Mouse (Mus musculus) forebrain, embryonic 16.5 days (tissue): Measurements from ENCODE around the gene Wnt10a. TPM values are rescaled to one million over a fixed set of nuclear protein-coding genes. Genes with fewer than 3 reads are reported as not detected.

Source experiments
- ATAC-seq: fragments of 200-750 bp; cut with Nextera tagmentation; 2 replicates; pipeline ENCODE4 v1.8.0; 2017; ENCODE audit warnings: mild to moderate bottlenecking, moderate library complexity
- H3K27ac ChIP-seq: fragments of 300-500 bp; sonication (generic); 2 replicates; pipeline ENCODE4 v1.5.1; 2014; ENCODE audit warnings: low read length, control low read depth
- H3K27me3 ChIP-seq: fragments of 300-500 bp; sonication (generic); replicated peaks from 2 replicates; pipeline ENCODE4 v1.6.1; 2014; ENCODE audit warnings: low read length; ENCODE audit not compliant: control insufficient read depth, insufficient read depth
- H3K36me3 ChIP-seq: fragments of 300-500 bp; sonication (generic); 2 replicates; pipeline ENCODE4 v1.6.1; 2014; ENCODE audit not compliant: control insufficient read depth, insufficient read depth
- H3K4me1 ChIP-seq: fragments of 300-500 bp; sonication (generic); replicated peaks from 2 replicates; pipeline ENCODE4 v1.6.1; 2014; ENCODE audit warnings: low read length; ENCODE audit not compliant: control insufficient read depth, insufficient read depth
- H3K4me2 ChIP-seq: fragments of 300-500 bp; sonication (generic); 2 replicates; pipeline ENCODE4 v1.6.1; 2014; ENCODE audit warnings: mild to moderate bottlenecking, low read length, control low read depth
- H3K4me3 ChIP-seq: fragments of 300-500 bp; sonication (generic); replicated peaks from 2 replicates; pipeline ENCODE4 v1.5.1; 2014; ENCODE audit warnings: mild to moderate bottlenecking, low read length, control low read depth
- H3K9ac ChIP-seq: fragments of 300-500 bp; sonication (generic); replicated peaks from 2 replicates; pipeline ENCODE4 v1.6.1; 2014; ENCODE audit warnings: low read depth, low read length, control low read depth
- H3K9me3 ChIP-seq: fragments of 300-500 bp; sonication (generic); 2 replicates; pipeline ENCODE4 v1.6.1; 2016; ENCODE audit warnings: low read length; ENCODE audit not compliant: control insufficient read depth
- WGBS: fragments of 180-500 bp; shearing (Covaris S2); extraction: QIAGEN DNeasy Blood & Tissue Kit; methylation state at CpG from one replicate; pipeline ENCODE4 v1.1.7; 2014; 5-methylcytosine and 5-hydroxymethylcytosine counted together
- polyA plus RNA-seq: library from polyadenylated mRNA; unstranded; fragments of >200 nt; fragmentation: Nextera tagmentation; extraction: Ambion mirVana; gene quantifications from 2 replicates; pipeline ENCODE4 v1.2.1, GENCODE M21; 2015

The Wnt10a gene
- polyA plus RNA-seq, 1 experiment from 2014 or later, result 0.46 TPM

- Histone ChIP-seq H3K4me2 (no peak overlapping the region), H3K27ac (no peak overlapping the region), H3K4me3 (no peak overlapping the region), H3K9me3 (no peaks in the 10 kb centered on the region), H3K9ac (no peak overlapping the region), H3K27me3 (peaks cover 19% of the 10 kb centered on the region), H3K36me3 (no peaks in the 10 kb centered on the region), H3K4me1 (peaks cover 20% of the 10 kb centered on the region)
- ATAC-seq, result no peak
- WGBS, result 7% methylated on average over 6 of the region's 6 CpGs
Measured at GRCm38 (mm10) chr1:74851001-74851775, 59.9 kb downstream of the Wnt10a start.

Other genes starting within 250 kb of the Wnt10a start
- gene Plcd4, start 248.6 kb upstream of the Wnt10a start, polyA plus RNA-seq, result 4.0 and 4.8 TPM in 2 replicates
- gene Usp37, start 247.2 kb upstream of the Wnt10a start, polyA plus RNA-seq, result 35.9 and 38.7 TPM in 2 replicates
- 9.7 and 10.3 TPM in 2 replicates for gene Zfp142, start 203.3 kb upstream of the Wnt10a start, polyA plus RNA-seq
- gene Bcs1l, start 203.2 kb upstream of the Wnt10a start, polyA plus RNA-seq, result 25.3 and 25.9 TPM in 2 replicates
- gene Rnf25, start 190.1 kb upstream of the Wnt10a start, polyA plus RNA-seq, result 39.4 and 44.3 TPM in 2 replicates
- gene Stk36, start 190.1 kb upstream of the Wnt10a start, polyA plus RNA-seq, result 28.1 and 31.1 TPM in 2 replicates
- 16.6 and 16.7 TPM in 2 replicates for gene Ttll4, start 129.8 kb upstream of the Wnt10a start, polyA plus RNA-seq
- gene Cyp27a1, start 77.9 kb upstream of the Wnt10a start, polyA plus RNA-seq, result 0.94 and 1.7 TPM in 2 replicates
- gene Prkag3, start 42.3 kb upstream of the Wnt10a start, polyA plus RNA-seq, result not detected in 2 replicates
- gene Wnt6, start 19.6 kb upstream of the Wnt10a start, polyA plus RNA-seq, result 3.6 and 4.5 TPM in 2 replicates
- gene Cdk5r2, start 63.4 kb downstream of the Wnt10a start, polyA plus RNA-seq, result 2.2 and 2.8 TPM in 2 replicates
- gene Fev, start 93.9 kb downstream of the Wnt10a start, polyA plus RNA-seq, result not detected in 2 replicates
- not detected in 2 replicates for gene Cryba2, start 101.6 kb downstream of the Wnt10a start, polyA plus RNA-seq
- gene Cfap65, start 144.1 kb downstream of the Wnt10a start, polyA plus RNA-seq, result 0.39 and 0.45 TPM in 2 replicates
- 0.16 TPM in 2 replicates for gene Ihh, start 160.2 kb downstream of the Wnt10a start, polyA plus RNA-seq